Mouse (Mus musculus) liver, embryonic 11.5 days (tissue): ENCODE data around the gene Plxnc1. TPM values are rescaled to one million over a fixed set of nuclear protein-coding genes. Genes with fewer than 3 reads are reported as not detected.
A peak's percentile ranks its signal among the peaks of the same experiment; 100 is the strongest.

ENCODE experiments used
- ATAC-seq: fragments of 200-750 bp; cut with Nextera tagmentation; replicated peaks from 2 replicates; pipeline ENCODE4 v1.8.0; 2017; ENCODE audit warnings: moderate number of reproducible peaks, mild to moderate bottlenecking, moderate TSS enrichment, moderate library complexity; ENCODE audit not compliant: low FRiP score
- DNase-seq: peaks from one replicate; pipeline ENCODE4 v3.0.0-alpha.2; 2017; ENCODE audit warnings: low spot score
- H3K27ac ChIP-seq: fragments of 300-500 bp; sonication (generic); 2 replicates; pipeline ENCODE4 v1.5.1; 2014; ENCODE audit warnings: mild to moderate bottlenecking, low read depth, low read length, control low read depth
- H3K27me3 ChIP-seq: fragments of 300-500 bp; sonication (generic); replicated peaks from 2 replicates; pipeline ENCODE4 v1.6.1; 2014; ENCODE audit warnings: low read length, mixed read lengths; ENCODE audit not compliant: control insufficient read depth, insufficient read depth
- H3K36me3 ChIP-seq: fragments of 300-500 bp; sonication (generic); 2 replicates; pipeline ENCODE4 v1.6.1; 2014; ENCODE audit warnings: mild to moderate bottlenecking, low read length, moderate library complexity, mixed read lengths; ENCODE audit not compliant: control insufficient read depth, insufficient read depth
- H3K4me1 ChIP-seq: fragments of 300-500 bp; sonication (generic); replicated peaks from 2 replicates; pipeline ENCODE4 v1.6.1; 2014; ENCODE audit warnings: low read length, mixed read lengths; ENCODE audit not compliant: control insufficient read depth, insufficient read depth
- H3K4me2 ChIP-seq: fragments of 300-500 bp; sonication (generic); 2 replicates; pipeline ENCODE4 v1.6.1; 2014; ENCODE audit warnings: mild to moderate bottlenecking, control low read depth, moderate library complexity
- H3K4me3 ChIP-seq: fragments of 300-500 bp; sonication (generic); 2 replicates; pipeline ENCODE4 v1.5.1; 2014; ENCODE audit warnings: low read depth, low read length, control low read depth
- H3K9ac ChIP-seq: fragments of 300-500 bp; sonication (generic); 2 replicates; pipeline ENCODE4 v1.6.1; 2014; ENCODE audit warnings: low read depth, low read length, control low read depth
- H3K9me3 ChIP-seq: fragments of 300-500 bp; sonication (generic); 2 replicates; pipeline ENCODE4 v1.6.1; 2016; ENCODE audit warnings: low read length, inconsistent platforms, mixed read lengths; ENCODE audit not compliant: control insufficient read depth
- WGBS: fragments of 180-500 bp; shearing (Covaris S2); extraction: QIAGEN DNeasy Blood & Tissue Kit; methylation state at CpG from one replicate; pipeline ENCODE4 v1.1.7; 2014; 5-methylcytosine and 5-hydroxymethylcytosine counted together
- polyA plus RNA-seq: library from polyadenylated mRNA; unstranded; fragments of >200 nt; fragmentation: Nextera tagmentation; extraction: Ambion mirVana; gene quantifications from 2 replicates; pipeline ENCODE4 v1.2.1, GENCODE M21; 2014

The Plxnc1 gene
- polyA plus RNA-seq, 1 experiment from 2014 or later = 6.0 TPM

DNA sequence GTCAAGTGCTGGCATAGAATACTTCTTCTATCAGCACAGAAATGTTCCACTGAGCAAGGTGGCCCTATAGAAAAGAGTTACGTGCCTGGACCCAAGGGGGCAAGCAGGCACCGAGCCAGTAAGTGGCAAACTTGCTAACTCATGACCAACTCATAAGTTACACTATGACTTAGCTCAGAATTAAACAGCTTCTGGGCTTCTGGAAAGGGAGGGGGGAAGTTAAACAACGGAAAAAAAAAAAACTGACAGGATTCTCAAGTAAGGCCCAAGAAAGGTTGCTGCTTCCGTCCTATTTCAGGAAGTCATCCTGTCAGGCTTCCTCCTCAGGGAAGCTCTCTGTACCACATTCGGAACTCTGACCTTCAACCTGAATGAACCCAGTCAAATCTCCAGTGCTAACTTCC is 31.3 kb downstream of the Plxnc1 start:
- H3K9me3 ChIP-seq = no peaks in the 10 kb centered on the region
- H3K27me3 ChIP-seq = no peaks in the 10 kb centered on the region
- WGBS = 49% methylated on average over 5 of the region's 5 CpGs
- no peak overlapping the region for H3K9ac ChIP-seq
- no peak for DNase-seq
- H3K36me3 ChIP-seq = no peaks in the 10 kb centered on the region
- H3K27ac ChIP-seq = no peak overlapping the region; the same call in 1 of the 2 replicates
- no peak for ATAC-seq
- no peak overlapping the region for H3K4me3 ChIP-seq
- H3K4me1 ChIP-seq = peaks cover 23% of the 10 kb centered on the region
- no peak overlapping the region for H3K4me2 ChIP-seq

DNA sequence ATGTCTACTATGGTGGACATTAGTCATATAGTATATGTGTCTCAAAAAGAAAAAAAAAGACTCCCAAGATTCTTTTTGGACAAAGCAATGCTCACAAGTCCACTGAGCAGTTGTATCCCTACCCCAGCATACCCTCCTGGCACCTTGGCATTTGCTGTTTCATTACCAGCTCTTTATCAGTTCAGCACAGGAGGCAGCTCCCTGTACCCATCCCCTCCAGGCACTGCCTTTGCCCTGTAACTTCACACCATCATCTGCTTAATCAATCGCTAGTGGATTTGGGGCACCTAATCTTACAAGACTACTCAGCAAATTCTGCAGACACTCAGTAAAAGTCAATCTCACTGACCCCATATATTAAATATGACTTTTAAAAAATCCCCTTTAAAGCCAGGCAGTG is 32.1 kb downstream of the Plxnc1 start:
- whole genome bisulfite sequencing = 56% methylated on average over 1 of the region's 1 CpGs
- no peak overlapping the region for H3K4me3 ChIP-seq

DNA sequence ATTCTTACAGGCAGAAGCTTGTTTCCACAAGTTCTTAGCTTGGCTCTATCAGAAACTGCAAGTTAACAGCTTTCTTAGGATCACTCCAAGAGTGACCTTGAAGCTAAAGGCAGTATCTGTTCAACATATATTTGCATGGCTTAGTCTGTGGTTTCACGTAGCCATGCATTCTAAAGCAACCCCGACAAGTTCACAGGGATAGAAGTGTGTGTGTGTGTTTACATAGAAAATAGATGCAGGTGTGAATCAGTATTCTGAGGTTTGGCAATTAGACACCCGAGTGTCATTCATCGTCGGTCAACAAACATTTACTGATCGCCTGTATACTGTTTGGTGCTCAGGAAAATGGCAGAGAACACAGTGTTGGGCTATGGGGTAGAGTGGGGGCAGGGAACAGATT is 33.5 kb downstream of the Plxnc1 start:
- H3K4me3 ChIP-seq = no peak overlapping the region
- WGBS = 86% methylated on average over 6 of the region's 6 CpGs
- peaks cover 11% of the 10 kb centered on the region for H3K4me1 ChIP-seq
- DNase-seq (no peak), ATAC-seq (no peak)
- no peak overlapping the region for H3K4me2 ChIP-seq
- no peak overlapping the region for H3K27ac ChIP-seq
- H3K9ac ChIP-seq = no peak overlapping the region
- no peaks in the 10 kb centered on the region for H3K9me3 ChIP-seq
- no peaks in the 10 kb centered on the region for H3K27me3 ChIP-seq
- H3K36me3 ChIP-seq = no peaks in the 10 kb centered on the region

More for the DNA sequence above, 32.1 kb downstream of the Plxnc1 start:
- Histone ChIP-seq H3K36me3 (no peaks in the 10 kb centered on the region), H3K27me3 (no peaks in the 10 kb centered on the region), H3K9ac (no peak overlapping the region), H3K27ac (peak overlapping the region; percentile 1; the same call in 1 of the 2 replicates), H3K4me1 (peaks cover 15% of the 10 kb centered on the region), H3K4me2 (no peak overlapping the region), H3K9me3 (no peaks in the 10 kb centered on the region)
- DNase-seq (no peak), ATAC-seq (peak; percentile 66)

GRCm38 (mm10) chr10:94910570-94910969 is 34.1 kb downstream of the Plxnc1 start:
- no peaks in the 10 kb centered on the region for H3K9me3 ChIP-seq
- H3K36me3 ChIP-seq = no peaks in the 10 kb centered on the region
- no peak overlapping the region for H3K4me2 ChIP-seq
- H3K4me3 ChIP-seq = no peak overlapping the region
- H3K9ac ChIP-seq = no peak overlapping the region
- 90% methylated on average over 4 of the region's 4 CpGs for WGBS
- H3K27me3 ChIP-seq = no peaks in the 10 kb centered on the region
- no peak for ATAC-seq
- H3K27ac ChIP-seq = no peak overlapping the region
- DNase-seq = no peak
- H3K4me1 ChIP-seq = peaks cover 11% of the 10 kb centered on the region

- 94% methylated on average over 2 of the region's 2 CpGs for WGBS
- no peak overlapping the region for H3K9ac ChIP-seq
- no peak for ATAC-seq
- peaks cover 11% of the 10 kb centered on the region for H3K4me1 ChIP-seq
- no peak overlapping the region for H3K4me2 ChIP-seq
- no peaks in the 10 kb centered on the region for H3K36me3 ChIP-seq
- H3K4me3 ChIP-seq = no peak overlapping the region
- no peaks in the 10 kb centered on the region for H3K27me3 ChIP-seq
- no peak overlapping the region for H3K27ac ChIP-seq
- DNase-seq = no peak
- H3K9me3 ChIP-seq = no peaks in the 10 kb centered on the region
Measured at GRCm38 (mm10) chr10:94909789-94910188, 34.8 kb downstream of the Plxnc1 start.

DNA sequence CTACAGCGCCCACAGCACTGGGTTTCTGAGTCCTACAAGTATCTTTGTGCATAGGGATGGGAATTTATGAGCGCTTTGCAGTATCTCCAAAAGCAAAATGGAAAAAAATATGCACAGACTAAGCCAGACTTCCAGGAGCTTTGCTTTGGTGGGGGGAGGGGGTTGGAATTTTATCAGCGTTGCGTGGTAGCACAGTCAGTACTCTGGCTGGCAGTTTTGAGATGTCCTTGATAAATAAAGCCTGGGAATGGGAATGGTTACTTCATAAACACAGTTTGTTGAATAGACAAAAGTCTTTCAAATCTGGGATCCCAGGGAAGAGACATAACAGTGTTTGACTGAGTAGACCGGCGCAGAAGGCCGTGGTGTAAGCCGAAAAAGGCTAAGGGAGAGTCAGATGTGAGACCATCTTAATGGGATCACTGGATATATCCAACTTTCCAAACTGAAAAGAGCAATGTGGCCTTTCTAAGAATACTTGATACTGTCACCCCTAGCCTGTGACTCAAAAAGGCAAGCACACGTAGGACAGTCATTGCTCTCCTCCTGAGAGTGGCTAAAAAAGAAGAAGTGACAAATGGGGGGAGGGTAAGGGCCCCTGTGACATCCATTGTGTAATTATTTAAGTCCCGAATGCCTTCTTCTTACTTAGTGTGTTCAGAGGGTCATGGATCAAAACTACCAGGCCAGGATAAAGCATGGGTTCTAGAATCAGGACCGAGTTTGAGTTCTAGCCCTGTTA is 35.5 kb downstream of the Plxnc1 start:
- Histone ChIP-seq H3K4me2 (no peak overlapping the region), H3K9ac (no peak overlapping the region), H3K27ac (no peak overlapping the region), H3K4me3 (no peak overlapping the region), H3K4me1 (peaks cover 10% of the 10 kb centered on the region), H3K27me3 (no peaks in the 10 kb centered on the region), H3K9me3 (no peaks in the 10 kb centered on the region), H3K36me3 (no peaks in the 10 kb centered on the region)
- DNase-seq (no peak), ATAC-seq (no peak)
- 79% methylated on average over 11 of the region's 11 CpGs for WGBS

DNA sequence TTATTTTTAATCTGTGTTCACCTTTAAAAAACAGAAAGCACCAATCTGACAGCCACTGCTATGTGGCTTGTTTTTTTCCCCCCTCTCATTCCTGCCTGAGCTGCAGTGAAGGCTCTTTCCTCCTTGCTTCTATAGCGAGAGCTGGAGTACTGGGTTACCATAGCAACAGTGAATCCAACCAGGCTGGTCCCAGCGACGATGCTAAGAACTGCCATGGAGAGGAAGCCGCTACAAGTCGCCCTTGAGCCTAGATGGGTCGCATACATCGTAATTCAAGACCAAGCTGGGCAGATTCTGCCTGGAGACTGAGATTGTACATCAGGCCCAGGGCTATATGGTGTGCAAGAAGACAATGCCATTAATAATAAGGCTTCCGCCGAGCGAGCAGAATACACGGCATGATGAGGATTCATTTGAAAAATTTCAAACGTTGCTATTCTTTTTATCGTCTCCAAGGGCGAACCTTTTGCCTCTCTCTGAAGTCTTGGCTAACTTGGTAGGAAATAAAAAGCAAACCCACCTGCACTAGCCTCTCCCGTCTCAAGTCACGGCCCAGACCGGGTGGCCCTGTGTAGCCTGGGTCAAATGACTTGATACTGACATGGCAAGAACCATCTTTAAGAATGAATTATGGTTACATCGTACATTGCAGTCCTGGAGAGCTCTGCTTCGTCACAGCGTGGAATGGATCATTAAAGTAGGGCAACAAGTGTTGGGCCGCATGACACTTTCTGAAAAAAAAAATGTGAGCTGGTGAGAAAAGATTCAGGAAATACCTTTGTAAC is 38.8 kb downstream of the Plxnc1 start:
- Histone ChIP-seq H3K27ac (no peak overlapping the region), H3K27me3 (no peaks in the 10 kb centered on the region), H3K9me3 (no peaks in the 10 kb centered on the region), H3K4me1 (no peaks in the 10 kb centered on the region; the same call in 1 of the 2 replicates), H3K36me3 (no peaks in the 10 kb centered on the region), H3K4me3 (no peak overlapping the region), H3K4me2 (no peak overlapping the region), H3K9ac (no peak overlapping the region)
- DNase-seq (no peak), ATAC-seq (no peak)
- 57% methylated on average over 21 of the region's 21 CpGs for WGBS

GRCm38 (mm10) chr10:94905219-94905618 is 39.4 kb downstream of the Plxnc1 start:
- no peak overlapping the region for H3K9ac ChIP-seq
- H3K27ac ChIP-seq = no peak overlapping the region
- no peak overlapping the region for H3K4me3 ChIP-seq
- DNase-seq (no peak), ATAC-seq (no peak)
- H3K4me1 ChIP-seq = no peaks in the 10 kb centered on the region; the same call in 1 of the 2 replicates
- WGBS = 58% methylated on average over 4 of the region's 5 CpGs
- H3K27me3 ChIP-seq = no peaks in the 10 kb centered on the region
- H3K36me3 ChIP-seq = no peaks in the 10 kb centered on the region
- no peaks in the 10 kb centered on the region for H3K9me3 ChIP-seq
- H3K4me2 ChIP-seq = no peak overlapping the region
